In genomic region chr12:17493053-17493452, GRCm38 (mm10) we compare ENCODE assay signal across 18 mouse cellular contexts. TPM values are rescaled to one million over a fixed set of nuclear protein-coding genes. Genes with fewer than 3 reads are reported as not detected.
DNase-seq lines count a peak whose midpoint lies in the region; ATAC-seq lines count a peak whose summit lies in the region.
"Had no signal": no experiment of that assay in that cellular context is flagged by ENCODE, and none has a peak within 500 bp of the region (broad histone marks: within the 10 kb centered on the region; RNA-seq: fewer than 3 reads in every experiment).

No protein-coding gene starts in this region.

- WGBS in liver, embryonic 13.5 days (ENCODE audit: insufficient replicate concordance) = 59% methylated on average over 7 of the region's 7 CpGs
- WGBS in liver, embryonic 15.5 days (ENCODE audit: insufficient replicate concordance) = 54% methylated on average over 7 of the region's 7 CpGs
- WGBS in limb, embryonic 10.5 days = 90% methylated on average over 7 of the region's 7 CpGs

- no peak for DNase-seq in liver, embryonic 13.5 days
- DNase-seq in liver = no peak
- DNase-seq in thymus, postnatal 4 days = peak; percentile 4
- no peak for DNase-seq in thymus, postnatal 0 days (ENCODE audit: low spot score)
- DNase-seq in limb, embryonic 10.5 days (ENCODE audit: low spot score) = no peak
- DNase-seq: adrenal gland, adult 2 months; adrenal gland, postnatal 25 days; cerebellum, adult 2 months; cerebellum, postnatal 10 days; heart, adult 18-20 months; heart, postnatal 14 days had no signal

- H3K9ac ChIP-seq in liver, embryonic 13.5 days = no peak overlapping the region
- H3K9ac ChIP-seq in liver, embryonic 15.5 days = no peak overlapping the region
- H3K9ac ChIP-seq: forebrain, embryonic 15.5 days; heart, embryonic 15.5 days; hindbrain, embryonic 13.5 days had no signal

- ATAC-seq in liver, embryonic 13.5 days (ENCODE audit: low read depth) = peak; percentile 65
- peak; percentile 59; the same call in 1 of the 2 replicates for ATAC-seq in liver, embryonic 15.5 days (ENCODE audit: insufficient read depth)
- ATAC-seq: forebrain, embryonic 15.5 days had no signal

- H3K4me2 ChIP-seq in liver, embryonic 13.5 days = no peak overlapping the region
- H3K4me2 ChIP-seq in liver, embryonic 15.5 days = peak overlapping the region; percentile 7; the same call in 1 of the 2 replicates
- H3K4me2 ChIP-seq: forebrain, embryonic 15.5 days; heart, embryonic 15.5 days; hindbrain, embryonic 13.5 days had no signal

- H3K36me3 ChIP-seq in liver, embryonic 13.5 days = no peaks in the 10 kb centered on the region
- H3K36me3 ChIP-seq in liver, embryonic 15.5 days (replicated peaks) = no peaks in the 10 kb centered on the region
- no peaks in the 10 kb centered on the region for H3K36me3 ChIP-seq in limb, embryonic 10.5 days
- H3K36me3 ChIP-seq: embryonic facial prominence, embryonic 10.5 days; forebrain, embryonic 15.5 days; heart, embryonic 10.5 days; heart, embryonic 15.5 days; hindbrain, embryonic 13.5 days had no signal

- H3K27me3 ChIP-seq in liver, embryonic 13.5 days = peaks cover 10% of the 10 kb centered on the region
- H3K27me3 ChIP-seq in liver, embryonic 15.5 days = peaks cover 29% of the 10 kb centered on the region
- no peaks in the 10 kb centered on the region for H3K27me3 ChIP-seq in limb, embryonic 10.5 days (ENCODE audit: low read depth, poor library complexity, severe bottlenecking)
- H3K27me3 ChIP-seq: forebrain, embryonic 15.5 days; heart, embryonic 15.5 days; hindbrain, embryonic 13.5 days had no signal

- peaks cover 41% of the 10 kb centered on the region for H3K4me1 ChIP-seq in liver, embryonic 13.5 days (replicated peaks)
- peaks cover 46% of the 10 kb centered on the region for H3K4me1 ChIP-seq in liver, embryonic 15.5 days (replicated peaks)
- peaks cover 29% of the 10 kb centered on the region for H3K4me1 ChIP-seq in limb, embryonic 10.5 days

- H3K27ac ChIP-seq in liver, embryonic 13.5 days = no peak overlapping the region
- no peak overlapping the region for H3K27ac ChIP-seq in liver, embryonic 15.5 days (replicated peaks)
- H3K27ac ChIP-seq in limb, embryonic 10.5 days = no peak overlapping the region
- H3K27ac ChIP-seq: embryonic facial prominence, embryonic 10.5 days; forebrain, embryonic 15.5 days; heart, embryonic 10.5 days; heart, embryonic 15.5 days; hindbrain, embryonic 13.5 days had no signal

- H3K4me3 ChIP-seq in liver, embryonic 13.5 days (replicated peaks) = no peak overlapping the region
- no peak overlapping the region for H3K4me3 ChIP-seq in liver, embryonic 15.5 days (replicated peaks)
- no peak overlapping the region for H3K4me3 ChIP-seq in limb, embryonic 10.5 days
- H3K4me3 ChIP-seq: embryonic facial prominence, embryonic 10.5 days; erythroblast, embryonic 14.5 days; forebrain, embryonic 15.5 days; heart, embryonic 10.5 days; heart, embryonic 15.5 days; hindbrain, embryonic 13.5 days had no signal

- H3K9me3 ChIP-seq in liver, embryonic 13.5 days (replicated peaks) = no peaks in the 10 kb centered on the region
- no peaks in the 10 kb centered on the region for H3K9me3 ChIP-seq in liver, embryonic 15.5 days (replicated peaks)
- H3K9me3 ChIP-seq in limb, embryonic 10.5 days (replicated peaks) = no peaks in the 10 kb centered on the region
- H3K9me3 ChIP-seq: embryonic facial prominence, embryonic 10.5 days; forebrain, embryonic 15.5 days; heart, embryonic 10.5 days; heart, embryonic 15.5 days; hindbrain, embryonic 13.5 days had no signal

RNA-seq across cellular contexts. Expression of gene Odc1, which starts 51.5 kb away (rescaled TPM):
- 465 and 535 TPM in 2 replicates for polyA plus RNA-seq in liver, embryonic 13.5 days (2015; fragmentation: Nextera tagmentation; extraction: Ambion mirVana)
- 101 and 116 TPM in 2 replicates for polyA plus RNA-seq in thymus, postnatal 0 days (2015; fragmentation: Nextera tagmentation; extraction: Ambion mirVana)
- polyA plus RNA-seq in liver, embryonic 15.5 days (2015; fragmentation: Nextera tagmentation; extraction: Ambion mirVana) = 404 and 432 TPM in 2 replicates
- polyA plus RNA-seq in limb, embryonic 10.5 days (2016; fragmentation: Nextera tagmentation; extraction: Ambion mirVana) = 289 and 351 TPM in 2 replicates
